Mouse (Mus musculus): ENCODE measurements around the gene Rfx8. TPM values are rescaled to one million over a fixed set of nuclear protein-coding genes. Genes with fewer than 3 reads are reported as not detected.

Gene Rfx8
- total and polyA plus RNA-seq, 3 experiments: not detected

- dilution Hi-C loops (cut with MboI; ENCODE audit: extremely low pct_ligation_motif_present, extremely low pct_unique_long_range_greater_than_20kb, low sequenced_read_pairs) (no loop called here), in situ Hi-C loops (cut with MboI; ENCODE audit: low pct_ligation_motif_present, low pct_unique_long_range_greater_than_20kb, low sequenced_read_pairs) (no loop called here)
- Histone ChIP-seq H3K4me2 (ENCODE audit: insufficient read depth, low read depth, poor library complexity, severe bottlenecking) (no peak overlapping the region), H3K36me3 (replicated peaks in 1 of 2; ENCODE audit: control insufficient read depth in 1 of 2, insufficient read depth in 1 of 2, low read length in 1 of 2) (no peaks in the 10 kb centered on the region), H3K4me1 (ENCODE audit: control insufficient read depth in 1 of 2, insufficient read depth in 2 of 2) (no peaks in the 10 kb centered on the region), H3K4me3 (replicated peaks in 1 of 3; ENCODE audit: low read depth in 2 of 3, low read length in 2 of 3, poor library complexity in 1 of 3) (no peak overlapping the region), H3K79me2 (replicated peaks; ENCODE audit: control insufficient read depth, extremely low read depth, insufficient read depth, poor library complexity, severe bottlenecking) (no peaks in the 10 kb centered on the region), H3K27ac (ENCODE audit: insufficient read depth, low read depth) (no peak overlapping the region), H3K27me3 (replicated peaks) (no peaks in the 10 kb centered on the region), H3K9me3 (replicated peaks; ENCODE audit: low read length) (no peaks in the 10 kb centered on the region), H3K9ac (ENCODE audit: insufficient read depth, low read depth) (no peak overlapping the region)
- TF ChIP-seq E2F4 (IDR thresholded peaks at IDR 0.05; ENCODE audit: insufficient replicate concordance, low read depth, low read length): no peak
- no peak for TF ChIP-seq CTCF (conservative IDR thresholded peaks at IDR 0.05 in 1 of 2, IDR thresholded peaks at IDR 0.05 in 1 of 2; ENCODE audit: low read depth in 2 of 2, low read length in 2 of 2)
- TF ChIP-seq POLR2AphosphoS2 (IDR thresholded peaks at IDR 0.05; ENCODE audit: low read depth, low read length): no peak
- TF ChIP-seq EP300 (IDR thresholded peaks at IDR 0.05; ENCODE audit: low read length): no peak
- TF ChIP-seq MYC (IDR thresholded peaks at IDR 0.05; ENCODE audit: low read depth, low read length): no peak
- TF ChIP-seq TBP (conservative IDR thresholded peaks at IDR 0.05; ENCODE audit: low read depth, low read length): no peak
- no peak for TF ChIP-seq SIN3A (IDR thresholded peaks at IDR 0.05; ENCODE audit: low read length)
- TF ChIP-seq PAX5 (IDR thresholded peaks at IDR 0.05; ENCODE audit: low read length): no peak
- no peak for TF ChIP-seq ZNF384 (IDR thresholded peaks at IDR 0.05; ENCODE audit: low read depth, low read length)
- no peak for TF ChIP-seq UBTF (IDR thresholded peaks at IDR 0.05; ENCODE audit: low read depth, low read length)
- TF ChIP-seq NRF1 (IDR thresholded peaks at IDR 0.05; ENCODE audit: low read depth, low read length): no peak
- no peak for TF ChIP-seq ZMIZ1 (IDR thresholded peaks at IDR 0.05; ENCODE audit: low read depth, low read length)
- no peak for TF ChIP-seq ZKSCAN1 (IDR thresholded peaks at IDR 0.05; ENCODE audit: borderline replicate concordance, low read depth, low read length)
- TF ChIP-seq JUND (conservative IDR thresholded peaks at IDR 0.05; ENCODE audit: low read depth, low read length): no peak
- TF ChIP-seq JUN (IDR thresholded peaks at IDR 0.05; ENCODE audit: insufficient read depth, low read depth, low read length): no peak
- no peak for DNase-seq (ENCODE audit: extremely low read depth)
Measured at GRCm38 (mm10) chr1:39729919-39730318, 9.1 kb upstream of the Rfx8 start.

GRCm38 (mm10) chr1:39721351-39721726, 542 bp upstream of the Rfx8 start:
- dilution Hi-C loops (cut with MboI; ENCODE audit: extremely low pct_ligation_motif_present, extremely low pct_unique_long_range_greater_than_20kb, low sequenced_read_pairs): no loop called here
- no peaks in the 10 kb centered on the region for H3K4me1 ChIP-seq (ENCODE audit: control insufficient read depth in 1 of 2, insufficient read depth in 2 of 2)
- no peaks in the 10 kb centered on the region for H3K36me3 ChIP-seq (replicated peaks in 1 of 2; ENCODE audit: control insufficient read depth in 1 of 2, insufficient read depth in 1 of 2, low read length in 1 of 2)
- no peak overlapping the region for H3K4me3 ChIP-seq (replicated peaks in 1 of 3; ENCODE audit: low read depth in 2 of 3, low read length in 2 of 3, poor library complexity in 1 of 3)
- no peak overlapping the region for H3K9ac ChIP-seq (ENCODE audit: insufficient read depth, low read depth)
- no peaks in the 10 kb centered on the region for H3K79me2 ChIP-seq (replicated peaks; ENCODE audit: control insufficient read depth, extremely low read depth, insufficient read depth, poor library complexity, severe bottlenecking)
- no peak for DNase-seq (ENCODE audit: extremely low read depth)
- no peak overlapping the region for H3K4me2 ChIP-seq (ENCODE audit: insufficient read depth, low read depth, poor library complexity, severe bottlenecking)
- no peak overlapping the region for H3K27ac ChIP-seq (ENCODE audit: insufficient read depth, low read depth)
- no peaks in the 10 kb centered on the region for H3K9me3 ChIP-seq (replicated peaks; ENCODE audit: low read length)
- no peaks in the 10 kb centered on the region for H3K27me3 ChIP-seq (replicated peaks)
- TF ChIP-seq MYC (IDR thresholded peaks at IDR 0.05; ENCODE audit: low read depth, low read length) (no peak), ETS1 (conservative IDR thresholded peaks at IDR 0.05; ENCODE audit: low read depth, low read length) (no peak), HCFC1 (IDR thresholded peaks at IDR 0.05; ENCODE audit: low read depth, low read length) (no peak), POLR2AphosphoS2 (IDR thresholded peaks at IDR 0.05; ENCODE audit: low read depth, low read length) (no peak), IRF4 (IDR thresholded peaks at IDR 0.05; ENCODE audit: low read depth, low read length) (no peak), PAX5 (IDR thresholded peaks at IDR 0.05; ENCODE audit: low read length) (no peak), ZMIZ1 (IDR thresholded peaks at IDR 0.05; ENCODE audit: low read depth, low read length) (no peak), SMC3 (IDR thresholded peaks at IDR 0.05; ENCODE audit: low read depth, low read length) (no peak), ZNF384 (IDR thresholded peaks at IDR 0.05; ENCODE audit: low read depth, low read length) (no peak), TBP (conservative IDR thresholded peaks at IDR 0.05; ENCODE audit: low read depth, low read length) (no peak), EP300 (IDR thresholded peaks at IDR 0.05; ENCODE audit: low read length) (no peak), CTCF (conservative IDR thresholded peaks at IDR 0.05 in 1 of 2, IDR thresholded peaks at IDR 0.05 in 1 of 2; ENCODE audit: low read depth in 2 of 2, low read length in 2 of 2) (no peak), MAFK (IDR thresholded peaks at IDR 0.05; ENCODE audit: insufficient replicate concordance, low read length) (no peak)
- in situ Hi-C loops (cut with MboI; ENCODE audit: low pct_ligation_motif_present, low pct_unique_long_range_greater_than_20kb, low sequenced_read_pairs): no loop called here
